Mouse (Mus musculus): ENCODE measurements at regions not wholly inside any gene's neighbourhood (a gene's known extent, or its start where the extent isn't known, plus 50 kb on each side); places are given as distances from the start of the nearest gene placed in this dataset.
A peak's percentile ranks its signal among the peaks of the same experiment; 100 is the strongest.

- H3K4me1 ChIP-seq (ENCODE audit: control insufficient read depth, insufficient read depth, low read length): no peaks in the 10 kb centered on the region
- H3K36me3 ChIP-seq (ENCODE audit: control insufficient read depth, insufficient read depth, low read length): no peaks in the 10 kb centered on the region
- DNase-seq (ENCODE audit: low spot score) (no peak), ATAC-seq (no peak)
- H3K4me2 ChIP-seq (ENCODE audit: low read length): no peak overlapping the region
- H3K9ac ChIP-seq (ENCODE audit: low read length): no peak overlapping the region
- H3K27me3 ChIP-seq (replicated peaks; ENCODE audit: control insufficient read depth, insufficient read depth, low read length): no peaks in the 10 kb centered on the region
- no peak overlapping the region for H3K4me3 ChIP-seq (ENCODE audit: low read depth, low read length)
- H3K9me3 ChIP-seq (replicated peaks; ENCODE audit: control insufficient read depth, low read length): no peaks in the 10 kb centered on the region
- 89% methylated on average over 5 of the region's 5 CpGs for WGBS
- no peak overlapping the region for H3K27ac ChIP-seq (ENCODE audit: low read depth, low read length)
These were observed 59.7 kb upstream of the Ikzf2 start for GRCm38 (mm10) chr1:69746575-69747290.

- Histone ChIP-seq H3K4me1 (ENCODE audit: control insufficient read depth, insufficient read depth, low read length) (no peaks in the 10 kb centered on the region), H3K9me3 (replicated peaks; ENCODE audit: control insufficient read depth, low read length) (no peaks in the 10 kb centered on the region), H3K9ac (ENCODE audit: low read length) (no peak overlapping the region), H3K27ac (ENCODE audit: low read depth, low read length) (no peak overlapping the region), H3K36me3 (ENCODE audit: control insufficient read depth, insufficient read depth, low read length) (no peaks in the 10 kb centered on the region), H3K27me3 (replicated peaks; ENCODE audit: control insufficient read depth, insufficient read depth, low read length) (no peaks in the 10 kb centered on the region), H3K4me3 (ENCODE audit: low read depth, low read length) (no peak overlapping the region), H3K4me2 (ENCODE audit: low read length) (no peak overlapping the region)
- ATAC-seq (no peak), DNase-seq (ENCODE audit: low spot score) (no peak)
- 75% methylated on average over 1 of the region's 1 CpGs for WGBS
These were observed 65.7 kb upstream of the Ikzf2 start for GRCm38 (mm10) chr1:69752724-69753123.

GRCm38 (mm10) chr1:69757702-69758101 is 69.1 kb upstream of the Spag16 start:
- 91% methylated on average over 1 of the region's 1 CpGs for whole genome bisulfite sequencing
- Histone ChIP-seq H3K27me3 (replicated peaks; ENCODE audit: control insufficient read depth, insufficient read depth, low read length) (no peaks in the 10 kb centered on the region), H3K9me3 (replicated peaks; ENCODE audit: control insufficient read depth, low read length) (no peaks in the 10 kb centered on the region), H3K4me1 (ENCODE audit: control insufficient read depth, insufficient read depth, low read length) (no peaks in the 10 kb centered on the region), H3K36me3 (ENCODE audit: control insufficient read depth, insufficient read depth, low read length) (no peaks in the 10 kb centered on the region), H3K4me3 (ENCODE audit: low read depth, low read length) (no peak overlapping the region), H3K27ac (ENCODE audit: low read depth, low read length) (no peak overlapping the region), H3K9ac (ENCODE audit: low read length) (no peak overlapping the region), H3K4me2 (ENCODE audit: low read length) (no peak overlapping the region)
- no peak for ATAC-seq
- no peak for DNase-seq (ENCODE audit: low spot score)

GRCm38 (mm10) chr1:69759544-69759943 is 67.2 kb upstream of the Spag16 start:
- WGBS: 73% methylated on average over 13 of the region's 13 CpGs

GRCm38 (mm10) chr1:69768714-69769113 is 58.1 kb upstream of the Spag16 start:
- 21% methylated on average over 11 of the region's 11 CpGs for WGBS
- DNase-seq (ENCODE audit: low spot score) (peak; percentile 37), ATAC-seq (peak; percentile 44; the same call in 1 of the 2 replicates)
- Histone ChIP-seq H3K4me3 (ENCODE audit: low read depth, low read length) (no peak overlapping the region), H3K27me3 (replicated peaks; ENCODE audit: control insufficient read depth, insufficient read depth, low read length) (no peaks in the 10 kb centered on the region), H3K27ac (ENCODE audit: low read depth, low read length) (no peak overlapping the region), H3K4me2 (ENCODE audit: low read length) (0 out of 2 replicates have a peak overlapping the region, but pooled peaks have one; percentile 12), H3K36me3 (ENCODE audit: control insufficient read depth, insufficient read depth, low read length) (no peaks in the 10 kb centered on the region), H3K9ac (ENCODE audit: low read length) (no peak overlapping the region), H3K4me1 (ENCODE audit: control insufficient read depth, insufficient read depth, low read length) (no peaks in the 10 kb centered on the region), H3K9me3 (replicated peaks; ENCODE audit: control insufficient read depth, low read length) (no peaks in the 10 kb centered on the region)

More at GRCm38 (mm10) chr1:69759544-69759943, 67.2 kb upstream of the Spag16 start:
- DNase-seq (ENCODE audit: low spot score) (peak; percentile 9), ATAC-seq (no peak)
- Histone ChIP-seq H3K4me1 (ENCODE audit: control insufficient read depth, insufficient read depth, low read length) (no peaks in the 10 kb centered on the region), H3K9me3 (replicated peaks; ENCODE audit: control insufficient read depth, low read length) (no peaks in the 10 kb centered on the region), H3K27me3 (replicated peaks; ENCODE audit: control insufficient read depth, insufficient read depth, low read length) (no peaks in the 10 kb centered on the region), H3K27ac (ENCODE audit: low read depth, low read length) (no peak overlapping the region), H3K9ac (ENCODE audit: low read length) (no peak overlapping the region), H3K36me3 (ENCODE audit: control insufficient read depth, insufficient read depth, low read length) (no peaks in the 10 kb centered on the region), H3K4me2 (ENCODE audit: low read length) (no peak overlapping the region), H3K4me3 (ENCODE audit: low read depth, low read length) (no peak overlapping the region)

- Histone ChIP-seq H3K9ac (ENCODE audit: low read length) (no peak overlapping the region), H3K4me1 (ENCODE audit: control insufficient read depth, insufficient read depth, low read length) (no peaks in the 10 kb centered on the region), H3K36me3 (ENCODE audit: control insufficient read depth, insufficient read depth, low read length) (no peaks in the 10 kb centered on the region), H3K27ac (ENCODE audit: low read depth, low read length) (no peak overlapping the region), H3K4me3 (ENCODE audit: low read depth, low read length) (no peak overlapping the region), H3K27me3 (replicated peaks; ENCODE audit: control insufficient read depth, insufficient read depth, low read length) (no peaks in the 10 kb centered on the region), H3K4me2 (ENCODE audit: low read length) (no peak overlapping the region), H3K9me3 (replicated peaks; ENCODE audit: control insufficient read depth, low read length) (no peaks in the 10 kb centered on the region)
- 84% methylated on average over 8 of the region's 8 CpGs for WGBS
- no peak for DNase-seq (ENCODE audit: low spot score)
- no peak for ATAC-seq
These were observed 56.6 kb upstream of the Spag16 start for GRCm38 (mm10) chr1:69770209-69770608.

GRCm38 (mm10) chr1:69771436-69771835 is 55.3 kb upstream of the Spag16 start:
- WGBS: 90% methylated on average over 2 of the region's 2 CpGs
- no peak overlapping the region for H3K9ac ChIP-seq (ENCODE audit: low read length)
- no peak overlapping the region for H3K27ac ChIP-seq (ENCODE audit: low read depth, low read length)
- H3K27me3 ChIP-seq (replicated peaks; ENCODE audit: control insufficient read depth, insufficient read depth, low read length): no peaks in the 10 kb centered on the region
- no peak overlapping the region for H3K4me3 ChIP-seq (ENCODE audit: low read depth, low read length)
- ATAC-seq: no peak
- H3K4me2 ChIP-seq (ENCODE audit: low read length): no peak overlapping the region
- no peaks in the 10 kb centered on the region for H3K36me3 ChIP-seq (ENCODE audit: control insufficient read depth, insufficient read depth, low read length)
- no peaks in the 10 kb centered on the region for H3K9me3 ChIP-seq (replicated peaks; ENCODE audit: control insufficient read depth, low read length)
- DNase-seq (ENCODE audit: low spot score): no peak
- H3K4me1 ChIP-seq (ENCODE audit: control insufficient read depth, insufficient read depth, low read length): no peaks in the 10 kb centered on the region

GRCm38 (mm10) chr1:69775589-69775988 is 51.2 kb upstream of the Spag16 start:
- no peaks in the 10 kb centered on the region for H3K36me3 ChIP-seq (ENCODE audit: control insufficient read depth, insufficient read depth, low read length)
- no peaks in the 10 kb centered on the region for H3K27me3 ChIP-seq (replicated peaks; ENCODE audit: control insufficient read depth, insufficient read depth, low read length)
- H3K4me3 ChIP-seq (ENCODE audit: low read depth, low read length): no peak overlapping the region
- no peak overlapping the region for H3K4me2 ChIP-seq (ENCODE audit: low read length)
- DNase-seq (ENCODE audit: low spot score) (peak; percentile 22), ATAC-seq (no peak)
- H3K27ac ChIP-seq (ENCODE audit: low read depth, low read length): no peak overlapping the region
- H3K9ac ChIP-seq (ENCODE audit: low read length): no peak overlapping the region
- WGBS: 60% methylated on average over 4 of the region's 4 CpGs
- H3K9me3 ChIP-seq (replicated peaks; ENCODE audit: control insufficient read depth, low read length): no peaks in the 10 kb centered on the region
- no peaks in the 10 kb centered on the region for H3K4me1 ChIP-seq (ENCODE audit: control insufficient read depth, insufficient read depth, low read length)
